Mouse (Mus musculus) kidney, adult 11 months (tissue): ENCODE data around the gene Stat5a.

Experiments used
- DNase-seq: peaks from one replicate; pipeline ENCODE4 v3.0.0; 2022

Stat5a gene

DNA sequence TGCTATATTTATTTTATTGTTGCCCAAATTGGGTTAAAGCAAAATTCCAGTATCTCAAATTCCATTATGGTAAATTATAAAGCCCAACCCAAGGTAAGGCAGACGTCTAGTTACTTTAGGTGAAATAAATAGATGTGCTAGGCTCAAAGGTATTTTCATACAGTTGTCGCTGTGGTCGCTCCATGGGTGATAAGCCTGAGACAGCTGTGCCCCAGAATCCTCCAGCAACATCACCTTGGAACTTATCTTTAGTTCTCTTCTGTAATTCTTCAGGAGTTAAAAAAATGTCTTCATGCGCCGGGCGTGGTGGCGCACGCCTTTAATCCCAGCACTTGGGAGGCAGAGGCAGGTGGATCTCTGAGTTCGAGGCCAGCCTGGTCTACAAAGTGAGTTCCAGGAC, 20.3 kb upstream of the Stat5a start:
- no peak for DNase-seq

DNA sequence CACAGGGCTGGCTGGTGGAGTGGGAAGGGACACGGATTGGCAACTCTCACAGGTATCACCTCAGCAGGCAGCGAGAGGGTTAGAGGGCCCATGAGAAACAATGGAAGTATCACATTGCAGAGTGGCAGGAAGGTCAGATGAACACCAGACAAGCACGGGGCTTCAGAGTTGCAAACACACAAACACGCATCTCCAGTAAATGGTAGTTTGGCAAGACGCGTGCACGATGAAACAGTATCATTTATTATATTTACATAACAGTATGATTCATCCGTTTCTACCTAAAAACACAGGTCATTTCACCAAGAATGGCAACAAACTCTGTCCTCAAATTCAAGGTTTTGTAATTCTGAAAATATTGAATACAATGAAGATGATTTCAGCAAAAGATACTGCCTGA, 19.6 kb upstream of the Stat5a start:
- no peak for DNase-seq

DNA sequence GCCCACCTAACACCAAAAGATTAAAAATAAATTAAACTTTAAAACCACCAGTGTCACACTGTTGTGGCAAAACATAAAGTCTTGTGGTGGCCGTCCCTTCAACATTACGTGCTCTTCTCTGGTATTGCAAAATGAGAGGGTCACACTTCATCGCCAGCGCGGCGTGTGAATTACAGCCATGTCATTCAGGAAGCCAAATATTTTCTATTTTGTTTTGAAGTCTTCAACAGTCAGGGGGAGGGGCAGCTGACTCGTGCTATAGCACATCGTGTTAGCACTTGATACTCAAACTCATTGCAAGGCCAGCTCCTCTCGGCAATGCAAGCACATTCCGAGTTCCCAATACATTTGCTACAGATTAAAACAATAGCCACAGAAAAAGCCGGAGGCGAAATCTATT, 18.3 kb upstream of the Stat5a start:
- DNase-seq: no peak

DNA sequence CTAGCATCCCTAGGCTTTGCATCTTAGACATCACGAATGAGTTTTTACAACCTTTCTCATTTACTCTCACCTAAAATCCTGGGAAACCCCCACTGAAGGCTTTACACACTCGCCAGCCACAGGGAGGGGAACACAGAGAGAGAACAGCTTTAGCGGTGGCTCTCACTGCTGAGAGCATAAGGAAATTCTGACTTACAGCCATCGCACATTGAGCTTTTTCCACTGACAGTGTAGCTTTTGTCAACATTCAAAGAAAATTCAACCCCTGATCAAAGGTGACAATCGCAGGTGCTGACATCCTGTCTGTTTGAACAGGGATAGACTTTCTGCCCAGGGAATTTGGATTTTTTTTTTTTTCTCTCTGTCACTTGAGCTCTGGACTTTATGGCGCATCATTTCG, 17.1 kb upstream of the Stat5a start:
- DNase-seq: no peak

DNA sequence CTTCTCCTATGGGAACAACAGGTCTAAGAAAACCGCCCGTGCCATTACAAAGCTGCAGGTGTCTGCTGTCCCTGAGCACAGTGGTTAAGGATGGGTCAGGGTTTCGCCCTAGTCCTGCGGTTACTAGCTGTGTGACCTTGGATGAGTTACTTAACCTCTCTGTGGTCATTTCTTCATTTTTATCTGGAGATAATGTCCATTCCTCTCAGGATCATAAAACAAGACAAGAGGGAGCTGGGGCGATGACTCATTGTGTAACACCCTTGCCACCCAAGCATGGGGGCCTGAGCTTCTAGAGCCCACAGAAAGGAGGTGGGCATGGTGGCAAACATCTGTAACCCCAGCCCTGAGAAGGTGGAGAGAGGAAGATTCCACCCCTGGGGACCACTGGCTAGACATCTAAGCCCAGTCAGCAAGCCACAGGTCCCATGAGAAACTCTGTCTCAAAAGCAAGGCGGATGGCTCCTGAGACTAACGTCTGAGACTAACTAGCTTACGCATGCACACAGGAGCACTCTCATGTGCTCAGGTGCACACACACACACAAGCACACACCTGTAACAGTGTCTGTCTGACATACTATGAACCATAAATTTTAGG, 16.0 kb upstream of the Stat5a start:
- DNase-seq: no peak

DNA sequence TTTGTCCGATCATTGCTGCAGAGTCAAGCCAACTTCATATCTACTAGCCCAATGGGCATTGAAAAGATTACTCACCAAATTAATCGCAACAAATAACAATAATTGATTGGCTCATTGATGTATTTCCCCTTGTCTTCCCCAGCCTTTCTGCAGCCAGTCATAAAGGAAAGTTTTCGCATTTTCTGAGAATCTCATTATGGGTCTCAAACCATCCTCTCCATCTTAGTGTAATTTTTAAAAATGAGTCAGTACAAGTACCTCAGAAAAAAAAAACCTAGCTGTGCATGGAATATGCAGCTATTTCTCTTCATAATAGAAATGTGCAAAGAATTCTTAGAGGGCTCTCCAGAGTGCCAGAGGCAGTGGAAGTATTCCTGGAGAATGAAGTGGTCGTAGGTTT, 15.0 kb upstream of the Stat5a start:
- DNase-seq: no peak

DNA sequence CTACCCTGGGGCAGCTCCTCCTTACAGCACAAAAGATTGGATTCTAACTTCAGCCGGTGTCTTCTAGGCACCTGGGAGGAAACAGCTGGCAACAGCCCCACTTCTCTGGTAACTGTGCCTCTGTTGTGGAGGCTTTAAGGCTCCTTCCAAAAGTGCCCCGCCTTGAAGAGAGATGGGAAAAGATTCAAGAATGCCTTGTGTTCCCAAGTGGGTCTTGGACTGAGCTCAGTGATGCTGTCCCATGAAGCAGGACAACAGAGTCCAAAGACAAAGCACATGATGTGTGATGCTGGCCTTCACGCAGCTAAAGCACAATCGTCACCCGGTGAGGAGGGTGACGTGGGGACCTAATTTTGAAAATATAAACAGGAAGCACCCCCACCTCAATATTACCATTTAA, 13.4 kb upstream of the Stat5a start:
- no peak for DNase-seq

DNA sequence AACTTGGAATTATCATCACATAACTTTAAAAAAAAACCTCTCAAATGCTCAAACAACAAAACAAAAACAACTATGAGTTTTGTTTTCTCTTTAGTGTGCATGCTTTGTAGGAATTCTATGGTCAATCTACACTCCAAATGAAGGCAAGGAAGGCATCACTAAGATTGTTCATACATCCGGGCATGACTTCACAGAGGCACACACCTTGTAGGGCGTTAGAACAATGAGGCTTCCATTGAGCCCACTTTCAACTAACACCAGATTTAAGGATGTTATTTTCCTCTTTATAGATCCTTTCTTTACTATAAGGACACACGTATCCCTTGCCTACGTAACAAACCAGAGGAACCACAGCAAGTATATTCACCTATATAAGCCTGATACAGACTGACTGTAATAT, 11.6 kb upstream of the Stat5a start:
- no peak for DNase-seq

DNA sequence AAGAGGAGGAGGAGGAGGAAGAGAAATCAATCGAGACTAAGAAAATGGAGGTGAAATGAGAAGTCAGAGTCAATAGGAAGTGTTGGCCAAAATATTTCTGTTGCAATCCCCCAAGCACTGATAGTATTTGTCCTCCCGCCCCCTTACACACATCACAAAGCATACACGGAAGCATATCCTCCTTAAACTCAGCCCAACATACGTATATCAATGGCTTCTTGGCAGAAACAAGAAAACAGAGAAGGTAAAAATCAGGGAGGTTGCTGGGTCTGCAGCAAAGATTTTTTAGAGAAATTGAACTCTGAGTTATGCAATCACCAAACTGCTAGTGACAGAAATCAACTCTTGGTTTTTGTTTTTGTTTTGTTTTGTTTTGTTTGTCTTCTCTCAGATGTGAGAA, 11.1 kb upstream of the Stat5a start:
- no peak for DNase-seq

DNA sequence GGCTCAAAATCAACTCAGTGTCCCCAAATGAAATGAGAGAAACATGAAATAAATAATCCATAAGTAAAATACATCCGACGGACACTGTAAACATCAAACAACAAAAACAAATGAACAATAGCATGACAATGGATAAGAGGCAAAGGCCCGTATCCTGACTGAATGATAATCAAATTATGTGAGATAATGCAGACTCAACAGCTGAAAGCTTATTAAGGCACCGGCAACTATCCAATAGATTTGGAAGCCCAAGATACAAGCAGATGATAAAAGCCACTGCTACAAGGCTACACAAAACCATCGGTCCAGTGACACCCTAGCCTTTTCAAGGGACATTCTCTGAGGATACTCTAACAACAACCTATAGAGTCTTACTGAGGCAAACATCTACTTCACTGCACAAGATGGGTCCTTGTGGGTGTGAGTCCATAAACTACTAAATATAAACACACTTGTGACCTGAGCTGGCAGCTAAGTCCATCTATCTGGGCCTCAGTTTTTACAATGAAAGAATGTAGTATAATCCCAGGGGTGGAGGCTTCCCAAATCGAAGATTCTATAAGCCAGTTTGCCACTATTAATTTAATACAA, 10.3 kb upstream of the Stat5a start:
- DNase-seq: no peak

DNA sequence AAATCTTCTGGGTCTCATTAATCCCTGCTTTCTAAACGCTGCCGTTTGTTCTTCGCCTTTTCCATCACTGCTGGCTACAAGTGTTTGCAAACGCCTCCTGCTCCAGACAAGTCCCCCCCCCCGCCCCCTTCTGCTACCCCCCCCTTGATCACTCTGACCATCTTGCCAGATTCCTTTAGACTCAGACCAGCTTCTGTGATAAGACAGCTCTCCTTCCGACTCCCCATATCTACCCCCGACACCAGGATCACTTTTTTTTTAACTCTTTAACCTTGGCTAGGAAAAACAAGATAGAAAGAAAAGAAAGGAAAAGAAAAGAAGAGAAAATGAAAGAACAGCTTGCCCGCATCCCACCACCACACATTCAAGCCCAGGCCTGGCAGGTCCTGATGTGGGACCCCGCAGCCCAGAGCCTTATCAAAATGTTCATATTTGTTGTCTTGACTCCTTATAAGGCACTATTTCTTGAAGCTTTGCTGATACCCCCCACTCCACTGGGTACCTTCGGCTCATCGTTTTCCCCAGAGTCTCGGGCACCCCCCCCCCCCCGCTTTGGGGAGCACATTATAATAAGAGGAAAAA, 9.6 kb upstream of the Stat5a start:
- no peak for DNase-seq

DNA sequence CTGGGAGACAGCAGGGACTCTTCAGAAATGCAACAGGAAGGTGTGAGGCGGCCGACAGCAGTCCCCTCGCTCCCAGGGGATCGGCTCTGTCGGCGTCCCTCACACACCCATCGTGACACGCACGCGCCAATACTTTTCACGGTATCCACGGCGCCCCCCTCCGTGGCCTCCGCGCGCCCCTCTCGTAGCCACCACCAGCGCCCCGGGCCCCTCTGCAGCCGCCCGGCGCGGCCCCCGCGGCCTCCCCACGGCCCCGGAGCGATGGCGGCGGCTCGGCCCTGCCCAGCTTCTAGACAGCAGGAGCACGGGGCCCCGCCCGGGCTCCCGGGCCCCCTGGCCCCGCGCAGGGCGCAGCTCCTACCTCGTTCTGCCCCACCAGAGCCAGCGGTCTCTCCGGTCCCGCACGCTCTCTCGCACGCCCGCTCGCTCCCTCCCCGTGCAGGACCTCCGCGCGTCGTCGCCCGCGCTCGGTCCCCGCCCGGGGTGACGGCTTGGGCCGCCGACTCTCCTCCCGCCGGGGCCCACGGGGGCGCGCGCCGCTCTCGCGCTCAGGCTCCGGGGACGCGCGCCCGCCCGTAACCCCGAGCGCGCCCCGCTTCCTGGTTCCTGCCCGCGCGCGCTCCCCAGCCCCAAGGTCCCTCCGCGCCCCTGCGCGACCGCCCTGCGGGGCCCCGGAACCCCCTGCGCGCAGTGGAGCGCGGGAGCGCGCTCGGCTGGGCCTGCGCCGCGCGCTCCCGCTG, 8.9 kb upstream of the Stat5a start, which contains the start of gene Stat5b:
Stat5b (minus strand) TSS at position 687 of the 740 bp plus-strand sequence.
- peak; percentile 72 for DNase-seq

DNA sequence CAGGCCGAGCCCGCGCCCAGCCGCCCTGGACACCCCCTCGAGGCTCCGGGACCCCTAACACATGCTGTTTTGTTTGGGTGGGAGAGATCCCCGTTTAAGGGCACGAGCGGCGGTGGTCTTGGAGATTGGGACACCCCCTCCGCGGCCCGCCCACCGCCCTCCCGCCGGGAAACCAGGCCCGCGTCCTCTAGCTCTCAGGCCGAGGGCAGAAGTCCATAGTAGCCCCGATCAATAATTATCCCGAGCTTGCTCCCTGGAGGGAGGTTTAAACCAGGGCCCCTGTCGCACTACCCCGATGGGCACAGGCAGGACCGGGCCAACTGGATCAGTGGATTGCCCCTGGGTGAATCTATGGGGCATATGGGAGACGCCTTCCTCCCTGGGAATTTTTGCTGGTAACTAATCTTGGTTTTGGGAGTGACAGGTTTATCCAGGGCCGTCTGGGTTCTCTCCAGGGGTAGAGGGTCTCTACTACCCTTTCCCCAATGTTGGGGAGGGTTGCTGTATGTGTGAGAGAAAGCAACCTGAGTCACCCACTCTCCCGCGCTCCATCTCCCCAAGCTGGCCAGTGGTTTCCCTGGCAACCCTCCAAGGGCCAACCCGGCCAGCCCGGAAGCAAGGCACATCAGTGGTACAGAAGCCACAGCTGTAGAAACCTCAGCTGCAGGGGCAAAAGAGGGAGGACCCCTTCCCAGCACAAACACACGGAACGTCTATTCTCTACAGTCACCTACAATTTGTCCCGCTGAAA, 8.2 kb upstream of the Stat5a start:
- DNase-seq: peak; percentile 80

DNA sequence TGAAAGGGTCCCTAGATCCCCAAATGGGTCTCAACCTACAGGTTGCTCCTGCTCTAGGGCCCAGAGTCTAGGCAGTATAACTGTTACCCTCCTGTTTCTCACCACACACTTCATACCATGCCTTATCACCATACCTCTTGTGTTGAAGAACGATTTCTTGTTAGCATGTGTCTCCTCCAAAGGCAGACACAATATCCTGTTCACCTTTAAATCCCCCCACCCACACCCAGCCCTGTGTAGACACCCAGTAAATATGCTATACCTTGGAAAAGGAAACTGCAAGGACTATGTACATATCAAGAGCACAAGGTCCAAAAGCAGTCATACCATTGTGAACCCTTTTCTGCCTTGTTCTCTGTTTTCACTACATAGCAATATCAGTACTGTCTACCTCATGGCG, 7.1 kb upstream of the Stat5a start:
- DNase-seq: no peak

DNA sequence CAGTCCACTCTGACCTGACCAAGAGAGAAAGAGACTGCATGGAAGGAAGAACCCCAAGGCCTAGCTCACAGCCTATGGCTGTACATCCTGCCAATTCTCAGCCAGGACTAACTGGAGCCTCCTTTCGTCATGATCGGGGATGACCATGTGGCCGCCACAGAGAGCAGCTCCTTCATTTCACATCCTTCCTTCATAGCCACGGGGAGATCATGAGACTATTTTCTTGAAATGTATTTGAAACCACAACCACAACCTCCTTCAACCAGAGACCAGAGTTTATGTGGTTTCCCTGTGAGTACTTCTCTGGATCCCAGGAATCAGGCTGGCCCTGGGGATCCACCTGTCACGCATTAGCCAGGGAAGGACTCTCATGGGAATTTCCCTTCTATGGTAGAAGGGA, 6.1 kb upstream of the Stat5a start:
- no peak for DNase-seq

DNA sequence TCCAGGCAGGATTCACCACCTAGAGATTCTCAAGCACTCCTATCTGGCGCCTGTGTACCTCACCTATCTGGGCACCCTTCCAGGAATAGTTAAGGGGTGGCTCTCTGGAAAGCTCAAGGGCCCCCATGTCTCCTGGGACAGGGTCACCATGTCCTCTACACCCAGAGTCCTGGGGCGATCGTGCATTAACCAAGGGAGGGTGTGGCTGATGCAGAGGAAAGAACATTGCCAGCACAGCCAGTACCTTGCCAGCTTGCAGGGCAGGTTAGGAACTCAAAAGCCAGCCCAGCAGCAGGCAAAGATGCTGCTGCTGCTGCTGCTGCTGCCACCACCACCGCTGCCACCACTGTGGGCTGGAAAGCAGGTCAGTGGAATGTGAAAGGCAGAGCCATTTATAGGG, 4.9 kb upstream of the Stat5a start:
- peak; percentile 87 for DNase-seq

DNA sequence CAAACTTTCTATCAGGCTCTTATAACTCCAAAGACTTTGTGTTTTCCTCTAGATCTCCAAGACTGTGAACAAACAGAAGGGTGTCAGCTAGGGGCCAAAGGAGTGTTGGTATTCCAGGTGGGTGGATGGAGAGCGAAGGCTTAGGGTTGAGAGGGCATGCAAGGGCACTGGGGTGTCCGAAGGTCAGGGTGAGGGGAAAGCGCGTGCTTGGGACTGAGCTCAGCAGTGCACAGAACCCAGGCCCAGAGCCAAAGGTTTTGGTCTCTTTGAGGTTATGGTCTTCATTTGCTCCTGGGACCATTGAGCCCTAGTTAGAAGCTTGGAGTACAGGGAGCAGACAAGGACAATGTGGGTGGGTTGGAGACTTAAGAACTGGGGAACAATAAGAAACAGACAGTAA, 4.0 kb upstream of the Stat5a start:
- peak; percentile 67 for DNase-seq

DNA sequence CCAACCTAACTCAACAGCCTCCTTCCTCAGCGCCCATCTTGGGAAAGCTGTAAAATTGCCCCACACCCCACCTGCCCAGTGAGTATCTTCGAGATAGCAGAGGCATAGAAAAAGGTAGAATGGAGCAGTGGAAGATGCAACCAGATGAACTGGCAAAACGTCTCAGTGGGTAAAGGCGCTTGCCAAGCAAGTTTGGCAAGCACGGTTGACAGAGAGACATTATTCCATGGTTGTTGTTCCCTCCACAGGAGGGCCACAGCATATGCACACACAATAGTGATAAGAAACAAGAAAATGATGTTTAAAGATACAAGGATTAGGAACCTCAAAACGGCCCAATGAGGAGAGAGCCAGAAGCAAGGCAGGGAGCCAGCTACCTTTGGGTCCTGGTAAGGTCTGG, 1.2 kb upstream of the Stat5a start:
- DNase-seq: no peak

DNA sequence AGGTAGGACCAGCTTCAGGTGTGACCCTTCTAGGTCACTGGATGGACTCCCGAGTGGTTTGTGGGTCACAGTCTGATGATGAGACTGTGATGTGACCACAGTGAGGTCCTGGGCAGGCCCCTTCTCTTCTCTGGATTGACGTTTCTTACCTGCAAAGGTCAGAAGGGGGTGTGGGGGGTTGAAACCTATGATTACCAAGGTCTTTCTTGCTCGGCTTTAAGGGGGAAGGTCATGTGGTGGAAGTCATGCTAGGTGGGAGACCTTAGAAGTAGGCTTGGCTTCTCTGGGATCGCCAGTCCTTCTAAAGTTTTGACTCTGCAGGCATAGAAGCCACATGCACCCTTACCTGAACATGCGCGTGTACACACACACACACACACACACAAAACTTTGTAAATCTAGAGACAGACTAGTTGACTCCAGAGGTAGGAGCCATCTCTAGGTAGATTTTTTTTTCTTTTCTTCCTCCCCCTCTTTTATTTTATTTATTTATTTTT, 476 bp downstream of the Stat5a start:
- DNase-seq: no peak

DNA sequence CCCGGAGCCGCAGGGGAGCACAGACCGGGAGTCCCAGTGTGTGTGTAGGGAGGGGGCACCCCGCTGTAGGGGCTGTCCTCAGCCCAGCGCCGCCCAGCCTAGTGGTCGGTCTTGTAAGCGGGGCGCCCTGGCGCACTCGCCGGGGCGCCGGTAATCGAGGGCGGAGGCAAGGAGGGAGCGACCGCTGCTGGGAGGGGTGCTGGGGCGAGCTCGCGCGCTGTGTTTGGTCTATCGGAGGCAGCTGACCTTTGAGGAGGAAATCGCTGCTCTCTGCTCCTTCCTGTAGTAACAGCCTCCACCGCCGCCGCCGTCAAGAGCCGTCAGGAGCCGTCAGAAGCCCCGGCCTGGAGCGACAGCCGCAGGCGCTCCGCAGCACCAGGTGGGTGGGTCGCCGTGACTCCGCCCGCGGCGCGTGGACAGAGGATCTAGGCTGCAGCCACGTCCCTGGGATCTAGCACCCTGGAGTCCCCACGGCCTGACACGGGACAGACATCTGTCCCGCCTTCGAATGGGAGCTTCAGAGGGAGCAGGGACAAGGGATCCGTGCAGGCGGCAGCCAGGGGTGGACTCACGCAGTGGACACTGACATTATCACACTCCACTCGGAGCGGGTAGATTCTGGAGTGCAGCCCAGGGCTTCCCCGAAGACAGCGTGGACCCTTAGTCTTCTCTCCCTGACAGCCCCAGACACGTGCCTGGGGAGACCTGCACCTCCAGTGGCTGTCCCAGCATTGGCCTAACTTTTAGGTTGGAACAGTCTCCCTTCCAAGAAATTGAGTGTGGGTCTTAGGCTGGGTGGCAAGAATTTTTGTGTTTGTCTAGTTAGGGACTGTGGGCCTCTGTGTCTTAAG, 1.3 kb downstream of the Stat5a start:
- peak; percentile 91 for DNase-seq

DNA sequence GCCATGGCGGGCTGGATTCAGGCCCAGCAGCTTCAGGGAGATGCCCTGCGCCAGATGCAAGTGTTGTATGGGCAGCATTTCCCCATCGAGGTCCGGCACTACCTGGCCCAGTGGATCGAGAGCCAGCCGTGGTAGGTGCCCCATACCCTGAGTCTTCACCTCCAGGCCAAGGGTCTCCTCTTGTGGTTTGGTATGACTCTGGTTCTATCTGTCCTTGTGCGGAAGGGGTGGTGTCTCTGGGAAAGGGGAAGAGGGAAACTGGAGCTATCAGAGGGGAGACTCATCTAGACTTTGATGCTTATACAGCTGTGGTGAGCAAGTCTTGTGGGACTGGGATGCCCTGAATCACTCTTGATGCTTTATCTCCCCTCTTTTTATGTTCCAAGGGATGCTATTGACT, 2.2 kb downstream of the Stat5a start:
- no peak for DNase-seq

DNA sequence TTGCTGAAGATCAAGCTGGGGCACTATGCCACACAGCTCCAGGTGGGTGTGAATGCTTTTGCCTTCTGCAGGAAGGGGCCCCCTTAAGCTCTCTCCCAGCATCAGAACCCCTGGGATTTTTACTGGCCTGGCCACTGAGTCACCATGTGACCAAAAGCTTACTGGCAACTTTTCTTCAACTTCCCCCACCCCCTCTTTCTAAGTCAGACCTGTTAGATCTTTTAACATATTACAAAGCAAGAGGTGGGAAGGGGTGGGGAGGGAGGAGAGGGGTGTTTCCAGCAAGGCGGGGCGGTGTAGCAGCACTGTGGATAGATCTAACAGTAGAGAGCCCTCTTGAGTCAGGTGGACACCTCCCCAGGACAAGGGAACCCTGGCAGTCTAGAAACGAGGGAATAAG, 2.7 kb downstream of the Stat5a start:
- DNase-seq: no peak
